Mouse (Mus musculus) T-helper 1 cell (primary cell): Measurements from ENCODE around the gene Eogt.

Source experiments
- in situ Hi-C: fragments of 300-600 bp; cut with MboI, MseI; formaldehyde crosslinking; loops from one replicate; pipeline ENCODE4 v1.15.1; 2025; ENCODE audit warnings: high pct_unique_total_duplicates

The Eogt gene

GRCm38 (mm10) chr6:97148383-97149251 lies at the start of gene Eogt:
Gene Eogt (minus strand): TSS chr6:97149182.
- in situ Hi-C loops: no loop called here

GRCm38 (mm10) chr6:97179367-97179828 lies 30.4 kb upstream of the Eogt start:
- in situ Hi-C loops: no loop called here

- in situ Hi-C loops: no loop called here
These were observed 29.7 kb upstream of the Eogt start, which contains the start of gene Tmf1 for GRCm38 (mm10) chr6:97178491-97179366. Gene Tmf1 (minus strand): TSS chr6:97179122.

- in situ Hi-C loops: no loop called here
These were observed 26.7 kb upstream of the Eogt start for GRCm38 (mm10) chr6:97175716-97176115.

- in situ Hi-C loops: no loop called here
These were observed 1.2 kb upstream of the Eogt start for GRCm38 (mm10) chr6:97150156-97150555.

- in situ Hi-C loops: no loop called here
These were observed 739 bp upstream of the Eogt start for GRCm38 (mm10) chr6:97149721-97150120.

GRCm38 (mm10) chr6:97147755-97148382 lies 1.1 kb downstream of the Eogt start:
- in situ Hi-C loops: no loop called here

- in situ Hi-C loops: no loop called here
These were observed 3.8 kb downstream of the Eogt start for GRCm38 (mm10) chr6:97145156-97145555.

- in situ Hi-C loops: no loop called here
These were observed 4.6 kb downstream of the Eogt start for GRCm38 (mm10) chr6:97144359-97144758.

- in situ Hi-C loops: no loop called here
These were observed 6.4 kb downstream of the Eogt start for GRCm38 (mm10) chr6:97142611-97143010.

GRCm38 (mm10) chr6:97141811-97142210 lies 7.2 kb downstream of the Eogt start:
- in situ Hi-C loops: no loop called here

GRCm38 (mm10) chr6:97132707-97133303 lies 16.2 kb downstream of the Eogt start:
- in situ Hi-C loops: no loop called here

GRCm38 (mm10) chr6:97131808-97132207 lies 17.2 kb downstream of the Eogt start:
- in situ Hi-C loops: no loop called here

GRCm38 (mm10) chr6:97130979-97131378 lies 18.0 kb downstream of the Eogt start:
- in situ Hi-C loops: no loop called here

- in situ Hi-C loops: no loop called here
These were observed 24.5 kb downstream of the Eogt start for GRCm38 (mm10) chr6:97124336-97125010.

GRCm38 (mm10) chr6:97120922-97121321 lies 28.1 kb downstream of the Eogt start:
- in situ Hi-C loops: no loop called here

- in situ Hi-C loops: no loop called here
These were observed 30.7 kb downstream of the Eogt start for GRCm38 (mm10) chr6:97118327-97118726.

GRCm38 (mm10) chr6:97116896-97117295 lies 32.1 kb downstream of the Eogt start:
- in situ Hi-C loops: no loop called here

GRCm38 (mm10) chr6:97114821-97115220 lies 34.2 kb downstream of the Eogt start:
- in situ Hi-C loops: no loop called here

GRCm38 (mm10) chr6:97112177-97112576 lies 36.8 kb downstream of the Eogt start:
- in situ Hi-C loops: no loop called here

GRCm38 (mm10) chr6:97106777-97107176 lies 42.2 kb downstream of the Eogt start:
- in situ Hi-C loops: loop anchor here (10.0 kb wide), 2 partner anchors 262 to 1882 kb away; no protein-coding TSS in a partner anchor
